Mouse (Mus musculus): ENCODE measurements at regions not wholly inside any gene's neighbourhood (a gene's known extent, or its start where the extent isn't known, plus 50 kb on each side); places are given as distances from the start of the nearest gene placed in this dataset.

- TF ChIP-seq MYOG (IDR thresholded peaks at IDR 0.05; ENCODE audit: control insufficient read depth in 1 of 3, insufficient read depth in 1 of 3, insufficient read length in 2 of 3, low read depth in 2 of 3) = no peak
- no peak for TF ChIP-seq MAX (IDR thresholded peaks at IDR 0.05; ENCODE audit: low read depth)
- TF ChIP-seq REST (IDR thresholded peaks at IDR 0.05; ENCODE audit: insufficient read depth, insufficient read length) = no peak
- TF ChIP-seq POLR2AphosphoS2 (IDR thresholded peaks at IDR 0.05; ENCODE audit: insufficient read length, low read depth) = no peak
- TF ChIP-seq USF1 (IDR thresholded peaks at IDR 0.05; ENCODE audit: low read depth) = no peak
- no peak for TF ChIP-seq TCF3 (IDR thresholded peaks at IDR 0.05; ENCODE audit: insufficient read length, low read depth)
- TF ChIP-seq MYOD1 (IDR thresholded peaks at IDR 0.05; ENCODE audit: control insufficient read depth in 1 of 3, insufficient read length in 2 of 3, low read depth in 2 of 3) = no peak
- TF ChIP-seq TCF12 (IDR thresholded peaks at IDR 0.05; ENCODE audit: insufficient read depth, poor library complexity, severe bottlenecking) = no peak
- TF ChIP-seq E2F4 (IDR thresholded peaks at IDR 0.05; ENCODE audit: insufficient read depth) = no peak
- no peak for TF ChIP-seq CEBPB (IDR thresholded peaks at IDR 0.05; ENCODE audit: insufficient read depth, poor library complexity, severe bottlenecking)
- no peak for TF ChIP-seq POLR2A (IDR thresholded peaks at IDR 0.05; ENCODE audit: insufficient read length, low read depth)
- TF ChIP-seq SRF (IDR thresholded peaks at IDR 0.05; ENCODE audit: control insufficient read depth, insufficient read length, low read depth) = no peak
- no peaks in the 10 kb centered on the region for H3K36me3 ChIP-seq (ENCODE audit: control insufficient read depth, insufficient read depth)
- H3K79me2 ChIP-seq (ENCODE audit: control insufficient read depth, insufficient read depth) = no peaks in the 10 kb centered on the region
- H3K4me2 ChIP-seq (ENCODE audit: low read depth) = no peak overlapping the region
- H3ac ChIP-seq (ENCODE audit: control insufficient read depth, insufficient read length) = no peak overlapping the region
- H3K27me3 ChIP-seq (ENCODE audit: control insufficient read depth, insufficient read depth, insufficient read length) = no peaks in the 10 kb centered on the region
- H3K4me3 ChIP-seq = no peak overlapping the region
Measured at GRCm38 (mm10) chr3:38227121-38227520, 257.5 kb downstream of the Ankrd50 start.

- no peaks in the 10 kb centered on the region for H3K27me3 ChIP-seq (ENCODE audit: control insufficient read depth, insufficient read depth, insufficient read length)
- H3K4me3 ChIP-seq = no peak overlapping the region
- no peak overlapping the region for H3K4me2 ChIP-seq (ENCODE audit: low read depth)
- TF ChIP-seq MAX (IDR thresholded peaks at IDR 0.05; ENCODE audit: low read depth) (no peak), CEBPB (IDR thresholded peaks at IDR 0.05; ENCODE audit: insufficient read depth, poor library complexity, severe bottlenecking) (no peak), MYOG (IDR thresholded peaks at IDR 0.05; ENCODE audit: control insufficient read depth in 1 of 3, insufficient read depth in 1 of 3, insufficient read length in 2 of 3, low read depth in 2 of 3) (no peak), E2F4 (IDR thresholded peaks at IDR 0.05; ENCODE audit: insufficient read depth) (no peak), TCF12 (IDR thresholded peaks at IDR 0.05; ENCODE audit: insufficient read depth, poor library complexity, severe bottlenecking) (no peak), POLR2AphosphoS2 (IDR thresholded peaks at IDR 0.05; ENCODE audit: insufficient read length, low read depth) (no peak), USF1 (IDR thresholded peaks at IDR 0.05; ENCODE audit: low read depth) (no peak), TCF3 (IDR thresholded peaks at IDR 0.05; ENCODE audit: insufficient read length, low read depth) (no peak), POLR2A (IDR thresholded peaks at IDR 0.05; ENCODE audit: insufficient read length, low read depth) (no peak), MYOD1 (IDR thresholded peaks at IDR 0.05; ENCODE audit: control insufficient read depth in 1 of 3, insufficient read length in 2 of 3, low read depth in 2 of 3) (no peak), REST (IDR thresholded peaks at IDR 0.05; ENCODE audit: insufficient read depth, insufficient read length) (no peak), SRF (IDR thresholded peaks at IDR 0.05; ENCODE audit: control insufficient read depth, insufficient read length, low read depth) (no peak)
- H3K36me3 ChIP-seq (ENCODE audit: control insufficient read depth, insufficient read depth) = no peaks in the 10 kb centered on the region
- no peaks in the 10 kb centered on the region for H3K79me2 ChIP-seq (ENCODE audit: control insufficient read depth, insufficient read depth)
- H3ac ChIP-seq (ENCODE audit: control insufficient read depth, insufficient read length) = no peak overlapping the region
Measured at GRCm38 (mm10) chr3:38226147-38226546, 258.5 kb downstream of the Ankrd50 start.

GRCm38 (mm10) chr3:38221834-38222215 is 262.8 kb downstream of the Ankrd50 start:
- peak overlapping the region; percentile 71 for H3K4me2 ChIP-seq (ENCODE audit: low read depth)
- no peak for TF ChIP-seq CEBPB (IDR thresholded peaks at IDR 0.05; ENCODE audit: insufficient read depth, poor library complexity, severe bottlenecking)
- H3K4me3 ChIP-seq = no peak overlapping the region
- no peaks in the 10 kb centered on the region for H3K36me3 ChIP-seq (ENCODE audit: control insufficient read depth, insufficient read depth)
- H3ac ChIP-seq (ENCODE audit: control insufficient read depth, insufficient read length) = no peak overlapping the region
- H3K27me3 ChIP-seq (ENCODE audit: control insufficient read depth, insufficient read depth, insufficient read length) = no peaks in the 10 kb centered on the region
- H3K79me2 ChIP-seq (ENCODE audit: control insufficient read depth, insufficient read depth) = no peaks in the 10 kb centered on the region

GRCm38 (mm10) chr3:38220934-38221833 is 263.5 kb downstream of the Ankrd50 start:
- no peak overlapping the region for H3ac ChIP-seq (ENCODE audit: control insufficient read depth, insufficient read length)
- no peaks in the 10 kb centered on the region for H3K79me2 ChIP-seq (ENCODE audit: control insufficient read depth, insufficient read depth)
- H3K4me3 ChIP-seq = no peak overlapping the region
- H3K27me3 ChIP-seq (ENCODE audit: control insufficient read depth, insufficient read depth, insufficient read length) = no peaks in the 10 kb centered on the region
- no peaks in the 10 kb centered on the region for H3K36me3 ChIP-seq (ENCODE audit: control insufficient read depth, insufficient read depth)
- TF ChIP-seq SRF (IDR thresholded peaks at IDR 0.05; ENCODE audit: control insufficient read depth, insufficient read length, low read depth) (no peak), POLR2AphosphoS2 (IDR thresholded peaks at IDR 0.05; ENCODE audit: insufficient read length, low read depth) (no peak), TCF3 (IDR thresholded peaks at IDR 0.05; ENCODE audit: insufficient read length, low read depth) (peak; percentile 75), TCF12 (IDR thresholded peaks at IDR 0.05; ENCODE audit: insufficient read depth, poor library complexity, severe bottlenecking) (peak; percentile 67), USF1 (IDR thresholded peaks at IDR 0.05; ENCODE audit: low read depth) (no peak), MYOG (IDR thresholded peaks at IDR 0.05; ENCODE audit: control insufficient read depth in 1 of 3, insufficient read depth in 1 of 3, insufficient read length in 2 of 3, low read depth in 2 of 3) (peak; percentile 73 to 98 (median 97)), MYOD1 (IDR thresholded peaks at IDR 0.05; ENCODE audit: control insufficient read depth in 1 of 3, insufficient read length in 2 of 3, low read depth in 2 of 3) (peak; percentile 24 to 95 (median 90))
- H3K4me2 ChIP-seq (ENCODE audit: low read depth) = peak overlapping the region; percentile 71

GRCm38 (mm10) chr3:38209081-38209480 is 275.6 kb downstream of the Ankrd50 start:
- Histone ChIP-seq H3ac (ENCODE audit: control insufficient read depth, insufficient read length) (no peak overlapping the region), H3K79me2 (ENCODE audit: control insufficient read depth, insufficient read depth) (no peaks in the 10 kb centered on the region), H3K4me2 (ENCODE audit: low read depth) (no peak overlapping the region), H3K36me3 (ENCODE audit: control insufficient read depth, insufficient read depth) (no peaks in the 10 kb centered on the region), H3K27me3 (ENCODE audit: control insufficient read depth, insufficient read depth, insufficient read length) (no peaks in the 10 kb centered on the region), H3K4me3 (no peak overlapping the region)
- TF ChIP-seq TCF3 (IDR thresholded peaks at IDR 0.05; ENCODE audit: insufficient read length, low read depth) (no peak), REST (IDR thresholded peaks at IDR 0.05; ENCODE audit: insufficient read depth, insufficient read length) (no peak), MYOG (IDR thresholded peaks at IDR 0.05; ENCODE audit: control insufficient read depth in 1 of 3, insufficient read depth in 1 of 3, insufficient read length in 2 of 3, low read depth in 2 of 3) (no peak), CEBPB (IDR thresholded peaks at IDR 0.05; ENCODE audit: insufficient read depth, poor library complexity, severe bottlenecking) (no peak), E2F4 (IDR thresholded peaks at IDR 0.05; ENCODE audit: insufficient read depth) (no peak), MAX (IDR thresholded peaks at IDR 0.05; ENCODE audit: low read depth) (no peak), USF1 (IDR thresholded peaks at IDR 0.05; ENCODE audit: low read depth) (no peak), MYOD1 (IDR thresholded peaks at IDR 0.05; ENCODE audit: control insufficient read depth in 1 of 3, insufficient read length in 2 of 3, low read depth in 2 of 3) (no peak), SRF (IDR thresholded peaks at IDR 0.05; ENCODE audit: control insufficient read depth, insufficient read length, low read depth) (no peak), TCF12 (IDR thresholded peaks at IDR 0.05; ENCODE audit: insufficient read depth, poor library complexity, severe bottlenecking) (no peak), POLR2A (IDR thresholded peaks at IDR 0.05; ENCODE audit: insufficient read length, low read depth) (no peak), POLR2AphosphoS2 (IDR thresholded peaks at IDR 0.05; ENCODE audit: insufficient read length, low read depth) (no peak)

Measured in myocyte (in vitro differentiated cells).